Mouse (Mus musculus) stomach, postnatal 0 days (tissue): ENCODE measurements at regions not wholly inside any gene's neighbourhood (a gene's known extent, or its start where the extent isn't known, plus 50 kb on each side); places are given as distances from the start of the nearest gene placed in this dataset.

ENCODE experiments used
- ATAC-seq: fragments of 200-750 bp; cut with Nextera tagmentation; 2 replicates; pipeline ENCODE4 v1.8.0; 2017; ENCODE audit not compliant: low FRiP score, low TSS enrichment
- DNase-seq: peaks from one replicate; pipeline ENCODE4 v3.0.0-alpha.2; 2016; ENCODE audit warnings: low spot score
- H3K27ac ChIP-seq: fragments of 300-500 bp; sonication (generic); replicated peaks from 2 replicates; pipeline ENCODE4 v1.5.1; 2014; ENCODE audit warnings: mild to moderate bottlenecking, control low read depth
- H3K27me3 ChIP-seq: fragments of 300-500 bp; sonication (generic); 2 replicates; pipeline ENCODE4 v1.6.1; 2014; ENCODE audit warnings: low read length; ENCODE audit not compliant: control insufficient read depth, insufficient read depth
- H3K36me3 ChIP-seq: fragments of 300-500 bp; sonication (generic); 2 replicates; pipeline ENCODE4 v1.6.1; 2014; ENCODE audit warnings: low read length, mixed read lengths; ENCODE audit not compliant: control insufficient read depth, insufficient read depth
- H3K4me1 ChIP-seq: fragments of 300-500 bp; sonication (generic); replicated peaks from 2 replicates; pipeline ENCODE4 v1.6.1; 2014; ENCODE audit warnings: antibody characterized with exemption; ENCODE audit not compliant: control insufficient read depth, insufficient read depth
- H3K4me2 ChIP-seq: fragments of 300-500 bp; sonication (generic); replicated peaks from 2 replicates; pipeline ENCODE4 v1.6.1; 2014; ENCODE audit warnings: low read depth, mild to moderate bottlenecking, control low read depth, moderate library complexity
- H3K4me3 ChIP-seq: fragments of 300-500 bp; sonication (generic); 2 replicates; pipeline ENCODE4 v1.5.1; 2014; ENCODE audit warnings: low read depth, low read length, control low read depth
- H3K9ac ChIP-seq: fragments of 300-500 bp; sonication (generic); 2 replicates; pipeline ENCODE4 v1.6.1; 2014; ENCODE audit warnings: mild to moderate bottlenecking, low read length, control low read depth, mixed read lengths
- H3K9me3 ChIP-seq: fragments of 300-500 bp; sonication (generic); 2 replicates; pipeline ENCODE4 v1.6.1; 2016; ENCODE audit warnings: low read length; ENCODE audit not compliant: control insufficient read depth
- CTCF ChIP-seq: IDR thresholded peaks from 2 replicates; pipeline ENCODE4 v1.5.1; 2016; ENCODE audit warnings: antibody characterized with exemption, low read depth, mild to moderate bottlenecking, moderate library complexity
- EP300 ChIP-seq: optimal IDR thresholded peaks from 2 replicates; pipeline ENCODE3; 2016; ENCODE audit warnings: antibody characterized with exemption
- WGBS: fragments of 180-500 bp; shearing (Covaris S2); extraction: QIAGEN DNeasy Blood & Tissue Kit; methylation state at CpG from one replicate; pipeline ENCODE4 v1.1.7; 2014; 5-methylcytosine and 5-hydroxymethylcytosine counted together

- TF ChIP-seq CTCF (no peak), EP300 (no peak)
- ATAC-seq: no peak
Observed at GRCm38 (mm10) chr8:80117328-80117727, 59.5 kb upstream of the Hhip start.

More at GRCm38 (mm10) chr8:80117328-80117727, 59.5 kb upstream of the Hhip start:
- no peak overlapping the region for H3K4me2 ChIP-seq
- H3K9ac ChIP-seq: no peak overlapping the region
- H3K4me3 ChIP-seq: no peak overlapping the region
- H3K27ac ChIP-seq: no peak overlapping the region
- H3K4me1 ChIP-seq: no peaks in the 10 kb centered on the region
- no peaks in the 10 kb centered on the region for H3K9me3 ChIP-seq
- no peaks in the 10 kb centered on the region for H3K36me3 ChIP-seq
- H3K27me3 ChIP-seq: no peaks in the 10 kb centered on the region
- WGBS: 49% methylated on average over 4 of the region's 4 CpGs
- no peak for DNase-seq
